Mouse (Mus musculus) CD4-positive, CD25-positive, alpha-beta regulatory T cell (primary cell): Measurements from ENCODE around the gene Tvp23b. TPM values are rescaled to one million over a fixed set of nuclear protein-coding genes. Genes with fewer than 3 reads are reported as not detected.

ENCODE experiments used
- polyA plus RNA-seq: library from polyadenylated mRNA; unstranded; fragments of 100-300 nt; shearing (Covaris generic); gene quantifications from one replicate; pipeline ENCODE4 v1.2.1, GENCODE M21; 2017

Gene Tvp23b
- 47.5 TPM for polyA plus RNA-seq

GRCm38 (mm10) chr11:62879220-62880048, at the start of gene Tvp23b:
Gene Tvp23b (plus strand): TSS chr11:62879455.

GRCm38 (mm10) chr11:62846961-62847654, 32.1 kb upstream of the Tvp23b start, which contains the start of gene Fbxw10:
Gene Fbxw10 (plus strand): TSS chr11:62847069.

GRCm38 (mm10) chr11:62951012-62951411, 71.8 kb downstream of the Tvp23b start, which contains the start of gene Cdrt4:
Gene Cdrt4 (plus strand): TSS chr11:62951193.

Other genes with a start within 250 kb of the Tvp23b start
- gene Lrrc75a, start 230.9 kb upstream of the Tvp23b start, polyA plus RNA-seq, result 4.2 TPM
- 44.2 TPM for gene Mmgt2, start 230.8 kb upstream of the Tvp23b start, polyA plus RNA-seq
- 26.8 TPM for gene Zfp287, start 147.6 kb upstream of the Tvp23b start, polyA plus RNA-seq
- gene Gm10428, start 126.4 kb upstream of the Tvp23b start, polyA plus RNA-seq, result not detected
- gene Zfp286, start 90.0 kb upstream of the Tvp23b start, polyA plus RNA-seq, result 4.2 TPM
- gene Trim16, start 59.2 kb upstream of the Tvp23b start, polyA plus RNA-seq, result 1.7 TPM
- gene Fbxw10, start 32.4 kb upstream of the Tvp23b start, polyA plus RNA-seq, result 4.5 TPM
- not detected for gene Cdrt4, start 71.7 kb downstream of the Tvp23b start, polyA plus RNA-seq
- not detected for gene Tekt3, start 182.2 kb downstream of the Tvp23b start, polyA plus RNA-seq
- gene Pmp22, start 249.5 kb downstream of the Tvp23b start, polyA plus RNA-seq, result not detected